Mouse (Mus musculus) testis, adult 10 weeks (tissue): ENCODE results near the gene Ifit3. TPM values are rescaled to one million over a fixed set of nuclear protein-coding genes. Genes with fewer than 3 reads are reported as not detected.

Experiments used
- polyA plus RNA-seq: library from polyadenylated mRNA; stranded (reverse); fragments of 350-450 nt; fragmentation: Illumina TruSeq; extraction: RNeasy Lipid Tissue Mini Kit (QIAGEN cat#74804); gene quantifications from one replicate; pipeline ENCODE4 v1.2.3, GENCODE M21; 2014; ENCODE audit warnings: low read depth, low replicate concordance

Gene Ifit3
- polyA plus RNA-seq: 1.5 TPM

GRCm38 (mm10) chr19:34583126-34583766, at the start of gene Ifit3:
Gene Ifit3, plus strand, starts transcription at chr19:34583531.

GRCm38 (mm10) chr19:34550534-34551223, 32.7 kb upstream of the Ifit3 start, which contains the start of gene Ifit2:
Gene Ifit2, plus strand, starts transcription at chr19:34550694.

GRCm38 (mm10) chr19:34601888-34602287, 18.6 kb downstream of the Ifit3 start, which contains the start of gene Ifit1bl1:
Gene Ifit1bl1, minus strand, starts transcription at chr19:34601956.

GRCm38 (mm10) chr19:34607237-34608051, 24.1 kb downstream of the Ifit3 start, which contains the start of gene Ifit3b:
Gene Ifit3b, plus strand, starts transcription at chr19:34607970.

Other genes starting within 250 kb of the Ifit3 start
- 0.20 TPM for gene Ch25h, start 108.4 kb upstream of the Ifit3 start, polyA plus RNA-seq
- gene Lipa, start 56.1 kb upstream of the Ifit3 start, polyA plus RNA-seq: 9.7 TPM
- gene Ifit2, start 32.8 kb upstream of the Ifit3 start, polyA plus RNA-seq: 0.87 TPM
- not detected for gene Ifit1bl1, start 18.4 kb downstream of the Ifit3 start, polyA plus RNA-seq
- 0.71 TPM for gene Ifit3b, start 24.4 kb downstream of the Ifit3 start, polyA plus RNA-seq
- gene Ifit1bl2, start 57.2 kb downstream of the Ifit3 start, polyA plus RNA-seq: 0.13 TPM
- gene Ifit1, start 57.3 kb downstream of the Ifit3 start, polyA plus RNA-seq: 0.57 TPM
- gene Slc16a12, start 163.8 kb downstream of the Ifit3 start, polyA plus RNA-seq: 0.70 TPM